Mouse (Mus musculus): ENCODE data around the gene Umad1. TPM values are rescaled to one million over a fixed set of nuclear protein-coding genes. Genes with fewer than 3 reads are reported as not detected.
"Not testable (repeated sequence)": the region's sequence is repeated elsewhere in the genome, so short reads cannot be mapped to it uniquely, and the experiment has no call there.

The Umad1 gene
- total and polyA plus RNA-seq, 3 experiments: 7.6 to 17.5 (median 10.0) TPM

- no peaks in the 10 kb centered on the region for H3K36me3 ChIP-seq (replicated peaks in 1 of 2; ENCODE audit: control insufficient read depth in 1 of 2, insufficient read depth in 1 of 2, low read length in 1 of 2)
- H3K9ac ChIP-seq (ENCODE audit: insufficient read depth, low read depth): no peak overlapping the region
- no peak overlapping the region for H3K4me2 ChIP-seq (ENCODE audit: insufficient read depth, low read depth, poor library complexity, severe bottlenecking)
- DNase-seq (ENCODE audit: extremely low read depth): no peak
- H3K9me3 ChIP-seq (replicated peaks; ENCODE audit: low read length): no peaks in the 10 kb centered on the region
- dilution Hi-C loops (cut with MboI; ENCODE audit: extremely low pct_ligation_motif_present, extremely low pct_unique_long_range_greater_than_20kb, low sequenced_read_pairs) (no loop called here), in situ Hi-C loops (cut with MboI; ENCODE audit: low pct_ligation_motif_present, low pct_unique_long_range_greater_than_20kb, low sequenced_read_pairs) (no loop called here)
- H3K79me2 ChIP-seq (replicated peaks; ENCODE audit: control insufficient read depth, extremely low read depth, insufficient read depth, poor library complexity, severe bottlenecking): no peaks in the 10 kb centered on the region
- H3K27ac ChIP-seq (ENCODE audit: insufficient read depth, low read depth): no peak overlapping the region
- H3K27me3 ChIP-seq (replicated peaks): no peaks in the 10 kb centered on the region
- H3K4me3 ChIP-seq (replicated peaks in 1 of 3; ENCODE audit: low read depth in 2 of 3, low read length in 2 of 3, poor library complexity in 1 of 3): no peak overlapping the region
- TF ChIP-seq ZC3H11A (IDR thresholded peaks at IDR 0.05; ENCODE audit: low read depth, low read length): no peak
- no peak for TF ChIP-seq CHD1 (IDR thresholded peaks at IDR 0.05; ENCODE audit: low read depth, low read length)
- no peak for TF ChIP-seq MAX (IDR thresholded peaks at IDR 0.05; ENCODE audit: low read length)
- no peak for TF ChIP-seq JUND (conservative IDR thresholded peaks at IDR 0.05; ENCODE audit: low read depth, low read length)
- TF ChIP-seq POLR2AphosphoS2 (IDR thresholded peaks at IDR 0.05; ENCODE audit: low read depth, low read length): no peak
- no peaks in the 10 kb centered on the region for H3K4me1 ChIP-seq (ENCODE audit: control insufficient read depth in 1 of 2, insufficient read depth in 2 of 2)
Observed at GRCm38 (mm10) chr6:8316201-8316600, 57.1 kb downstream of the Umad1 start.

- no peak overlapping the region for H3K4me3 ChIP-seq (replicated peaks in 1 of 3; ENCODE audit: low read depth in 2 of 3, low read length in 2 of 3, poor library complexity in 1 of 3)
- H3K9ac ChIP-seq (ENCODE audit: insufficient read depth, low read depth): no peak overlapping the region
- H3K27ac ChIP-seq (ENCODE audit: insufficient read depth, low read depth): no peak overlapping the region
- no peak for TF ChIP-seq EP300 (IDR thresholded peaks at IDR 0.05; ENCODE audit: low read length)
- TF ChIP-seq JUN (IDR thresholded peaks at IDR 0.05; ENCODE audit: insufficient read depth, low read depth, low read length): no peak
- no peak for TF ChIP-seq TBP (conservative IDR thresholded peaks at IDR 0.05; ENCODE audit: low read depth, low read length)
- no peak for TF ChIP-seq ZNF384 (IDR thresholded peaks at IDR 0.05; ENCODE audit: low read depth, low read length)
- TF ChIP-seq SIN3A (IDR thresholded peaks at IDR 0.05; ENCODE audit: low read length): no peak
- no peak for TF ChIP-seq MYC (IDR thresholded peaks at IDR 0.05; ENCODE audit: low read depth, low read length)
- TF ChIP-seq ZMIZ1 (IDR thresholded peaks at IDR 0.05; ENCODE audit: low read depth, low read length): no peak
- no peak for TF ChIP-seq GABPA (IDR thresholded peaks at IDR 0.05; ENCODE audit: insufficient replicate concordance, low read depth, low read length)
- TF ChIP-seq RAD21 (IDR thresholded peaks at IDR 0.05; ENCODE audit: low read depth, low read length): no peak
- no peak for TF ChIP-seq POLR2AphosphoS2 (IDR thresholded peaks at IDR 0.05; ENCODE audit: low read depth, low read length)
- no peak for TF ChIP-seq UBTF (IDR thresholded peaks at IDR 0.05; ENCODE audit: low read depth, low read length)
- TF ChIP-seq MAFK (IDR thresholded peaks at IDR 0.05; ENCODE audit: insufficient replicate concordance, low read length): no peak
- TF ChIP-seq RCOR1 (conservative IDR thresholded peaks at IDR 0.05; ENCODE audit: low read depth, low read length): no peak
- no peak for TF ChIP-seq NRF1 (IDR thresholded peaks at IDR 0.05; ENCODE audit: low read depth, low read length)
- TF ChIP-seq CTCF (conservative IDR thresholded peaks at IDR 0.05 in 1 of 2, IDR thresholded peaks at IDR 0.05 in 1 of 2; ENCODE audit: low read depth in 2 of 2, low read length in 2 of 2): no peak
- TF ChIP-seq USF2 (conservative IDR thresholded peaks at IDR 0.05; ENCODE audit: low read depth, low read length): no peak
- no peak for TF ChIP-seq IRF4 (IDR thresholded peaks at IDR 0.05; ENCODE audit: low read depth, low read length)
- TF ChIP-seq MAX (IDR thresholded peaks at IDR 0.05; ENCODE audit: low read length): no peak
- no peak for TF ChIP-seq CHD1 (IDR thresholded peaks at IDR 0.05; ENCODE audit: low read depth, low read length)
- TF ChIP-seq MEF2A (IDR thresholded peaks at IDR 0.05; ENCODE audit: borderline replicate concordance, low read depth, low read length): no peak
- no peaks in the 10 kb centered on the region for H3K36me3 ChIP-seq (replicated peaks in 1 of 2; ENCODE audit: control insufficient read depth in 1 of 2, insufficient read depth in 1 of 2, low read length in 1 of 2)
- no peaks in the 10 kb centered on the region for H3K27me3 ChIP-seq (replicated peaks)
- no peaks in the 10 kb centered on the region for H3K79me2 ChIP-seq (replicated peaks; ENCODE audit: control insufficient read depth, extremely low read depth, insufficient read depth, poor library complexity, severe bottlenecking)
- H3K9me3 ChIP-seq (replicated peaks; ENCODE audit: low read length): no peaks in the 10 kb centered on the region
- DNase-seq (ENCODE audit: extremely low read depth): no peak
- no peak overlapping the region for H3K4me2 ChIP-seq (ENCODE audit: insufficient read depth, low read depth, poor library complexity, severe bottlenecking)
- in situ Hi-C loops (cut with MboI; ENCODE audit: low pct_ligation_motif_present, low pct_unique_long_range_greater_than_20kb, low sequenced_read_pairs): no loop called here
- no peaks in the 10 kb centered on the region; a peak in 1 of 4 replicates for H3K4me1 ChIP-seq (ENCODE audit: control insufficient read depth in 1 of 2, insufficient read depth in 2 of 2)
- dilution Hi-C loops (cut with MboI; ENCODE audit: extremely low pct_ligation_motif_present, extremely low pct_unique_long_range_greater_than_20kb, low sequenced_read_pairs): no loop called here
Observed at GRCm38 (mm10) chr6:8319591-8319990, 60.5 kb downstream of the Umad1 start.

GRCm38 (mm10) chr6:8331496-8331895, 72.4 kb downstream of the Umad1 start:
- H3K79me2 ChIP-seq (replicated peaks; ENCODE audit: control insufficient read depth, extremely low read depth, insufficient read depth, poor library complexity, severe bottlenecking); H3K27me3 ChIP-seq (replicated peaks); H3K27ac ChIP-seq (ENCODE audit: insufficient read depth, low read depth); H3K9ac ChIP-seq (ENCODE audit: insufficient read depth, low read depth); H3K4me1 ChIP-seq (ENCODE audit: control insufficient read depth in 1 of 2, insufficient read depth in 2 of 2); DNase-seq (ENCODE audit: extremely low read depth); dilution Hi-C loops (cut with MboI; ENCODE audit: extremely low pct_ligation_motif_present, extremely low pct_unique_long_range_greater_than_20kb, low sequenced_read_pairs); H3K36me3 ChIP-seq (replicated peaks in 1 of 2; ENCODE audit: control insufficient read depth in 1 of 2, insufficient read depth in 1 of 2, low read length in 1 of 2); H3K9me3 ChIP-seq (replicated peaks; ENCODE audit: low read length); H3K4me3 ChIP-seq (replicated peaks in 1 of 3; ENCODE audit: low read depth in 2 of 3, low read length in 2 of 3, poor library complexity in 1 of 3); H3K4me2 ChIP-seq (ENCODE audit: insufficient read depth, low read depth, poor library complexity, severe bottlenecking): not testable (repeated sequence)
- in situ Hi-C loops (cut with MboI; ENCODE audit: low pct_ligation_motif_present, low pct_unique_long_range_greater_than_20kb, low sequenced_read_pairs): loop anchor here (25.0 kb wide), 1 partner anchor 406 kb away; no protein-coding TSS in a partner anchor

Data from CH12.LX (cell line).